Mouse (Mus musculus): Measurements from ENCODE around the gene Cped1. TPM values are rescaled to one million over a fixed set of nuclear protein-coding genes. Genes with fewer than 3 reads are reported as not detected.

Gene Cped1
- 4.0 and 5.0 TPM in 2 replicates for polyA plus RNA-seq (2015; fragmentation: Nextera tagmentation; extraction: Ambion mirVana)

DNA sequence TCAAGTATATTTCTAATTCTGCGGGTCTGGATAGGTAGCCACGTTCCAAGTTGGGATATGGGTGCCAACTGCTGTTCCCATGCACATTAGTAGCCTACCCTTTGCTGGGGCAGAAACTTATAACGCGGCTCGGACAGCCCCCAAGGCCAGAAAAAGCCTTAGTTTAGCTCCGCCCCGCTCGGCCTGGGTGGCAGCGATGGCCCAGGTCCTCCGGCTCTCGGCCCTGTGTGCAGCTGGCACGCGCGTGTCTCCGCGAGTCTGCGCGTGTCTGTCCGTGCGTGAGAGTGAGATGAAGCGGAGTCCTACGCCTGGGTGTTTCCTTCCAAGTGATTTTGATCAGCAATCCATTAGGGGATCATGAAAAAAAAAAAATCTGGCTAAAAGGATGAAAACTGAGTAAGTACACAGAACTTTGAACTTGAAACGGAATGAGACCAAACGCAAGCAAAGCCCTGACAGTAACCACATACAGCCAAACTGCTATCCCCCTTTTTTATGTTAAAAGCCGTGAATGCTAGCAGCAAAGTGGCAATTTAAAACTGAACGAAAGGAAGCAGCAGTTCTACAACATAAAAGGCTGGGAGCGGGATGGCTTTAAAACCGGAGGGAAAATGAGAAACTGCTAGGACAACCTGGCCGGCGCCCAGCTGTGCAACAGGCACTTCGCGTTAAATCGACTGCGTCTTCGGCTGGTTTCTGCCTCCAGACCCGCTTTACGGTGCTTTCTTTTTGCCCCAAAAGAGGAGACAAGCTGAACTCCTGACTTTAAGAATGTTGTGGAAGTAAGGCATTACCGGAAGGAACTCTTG, at the start of gene Cped1:
Gene Cped1 (plus strand): TSS at position 185 of the 809 bp plus-strand sequence.
- Histone ChIP-seq H3K27me3 (ENCODE audit: control insufficient read depth, insufficient read depth, low read depth, low read length) (peaks cover 21% of the 10 kb centered on the region), H3K4me2 (ENCODE audit: low read depth, low read length) (peak within 1 kb of the TSS; percentile 60), H3K36me3 (ENCODE audit: control insufficient read depth, insufficient read depth) (no peaks in the 10 kb centered on the region), H3K27ac (ENCODE audit: low read length) (peak within 1 kb of the TSS; percentile 21), H3K4me1 (ENCODE audit: control insufficient read depth, low read depth, low read length) (no peaks in the 10 kb centered on the region), H3K9me3 (replicated peaks; ENCODE audit: control insufficient read depth, low read length) (no peaks in the 10 kb centered on the region), H3K4me3 (ENCODE audit: low read depth, low read length) (peak within 1 kb of the TSS; percentile 47), H3K9ac (ENCODE audit: low read depth, low read length) (peak within 1 kb of the TSS; percentile 32)
- under 1% methylated on average over 38 of the region's 38 CpGs for WGBS (ENCODE audit: insufficient replicate concordance)
- ATAC-seq (ENCODE audit: low read depth), result peak; percentile 63

GRCm38 (mm10) chr6:21937981-21938635, 47.6 kb upstream of the Cped1 start:
- Histone ChIP-seq H3K4me2 (ENCODE audit: low read depth, low read length) (no peak overlapping the region), H3K9ac (ENCODE audit: low read depth, low read length) (no peak overlapping the region), H3K9me3 (replicated peaks; ENCODE audit: control insufficient read depth, low read length) (no peaks in the 10 kb centered on the region), H3K4me1 (ENCODE audit: control insufficient read depth, low read depth, low read length) (no peaks in the 10 kb centered on the region), H3K36me3 (ENCODE audit: control insufficient read depth, insufficient read depth) (no peaks in the 10 kb centered on the region), H3K27me3 (ENCODE audit: control insufficient read depth, insufficient read depth, low read depth, low read length) (no peaks in the 10 kb centered on the region), H3K27ac (ENCODE audit: low read length) (no peak overlapping the region), H3K4me3 (ENCODE audit: low read depth, low read length) (no peak overlapping the region)
- no peak for ATAC-seq (ENCODE audit: low read depth)
- WGBS (ENCODE audit: insufficient replicate concordance), result 61% methylated on average over 4 of the region's 4 CpGs

- H3K27me3 ChIP-seq (ENCODE audit: control insufficient read depth, insufficient read depth, low read depth, low read length), result no peaks in the 10 kb centered on the region
- H3K36me3 ChIP-seq (ENCODE audit: control insufficient read depth, insufficient read depth), result peaks cover 4% of the 10 kb centered on the region; the same call in 1 of the 2 replicates
- peak; percentile 93 for ATAC-seq (ENCODE audit: low read depth)
- no peaks in the 10 kb centered on the region for H3K9me3 ChIP-seq (replicated peaks; ENCODE audit: control insufficient read depth, low read length)
- under 1% methylated on average over 35 of the region's 35 CpGs for WGBS (ENCODE audit: insufficient replicate concordance)
- H3K9ac ChIP-seq (ENCODE audit: low read depth, low read length), result peak within 1 kb of the TSS; percentile 92
- peaks cover 9% of the 10 kb centered on the region for H3K4me1 ChIP-seq (ENCODE audit: control insufficient read depth, low read depth, low read length)
- H3K4me2 ChIP-seq (ENCODE audit: low read depth, low read length), result peak within 1 kb of the TSS; percentile 91
- peak within 1 kb of the TSS; percentile 98 for H3K27ac ChIP-seq (ENCODE audit: low read length)
- H3K4me3 ChIP-seq (ENCODE audit: low read depth, low read length), result peak within 1 kb of the TSS; percentile 81
Measured at GRCm38 (mm10) chr6:21949226-21949731, 36.4 kb upstream of the Cped1 start, which contains the start of gene Ing3. TSS of gene Ing3 (plus strand) at chr6:21949571.

DNA sequence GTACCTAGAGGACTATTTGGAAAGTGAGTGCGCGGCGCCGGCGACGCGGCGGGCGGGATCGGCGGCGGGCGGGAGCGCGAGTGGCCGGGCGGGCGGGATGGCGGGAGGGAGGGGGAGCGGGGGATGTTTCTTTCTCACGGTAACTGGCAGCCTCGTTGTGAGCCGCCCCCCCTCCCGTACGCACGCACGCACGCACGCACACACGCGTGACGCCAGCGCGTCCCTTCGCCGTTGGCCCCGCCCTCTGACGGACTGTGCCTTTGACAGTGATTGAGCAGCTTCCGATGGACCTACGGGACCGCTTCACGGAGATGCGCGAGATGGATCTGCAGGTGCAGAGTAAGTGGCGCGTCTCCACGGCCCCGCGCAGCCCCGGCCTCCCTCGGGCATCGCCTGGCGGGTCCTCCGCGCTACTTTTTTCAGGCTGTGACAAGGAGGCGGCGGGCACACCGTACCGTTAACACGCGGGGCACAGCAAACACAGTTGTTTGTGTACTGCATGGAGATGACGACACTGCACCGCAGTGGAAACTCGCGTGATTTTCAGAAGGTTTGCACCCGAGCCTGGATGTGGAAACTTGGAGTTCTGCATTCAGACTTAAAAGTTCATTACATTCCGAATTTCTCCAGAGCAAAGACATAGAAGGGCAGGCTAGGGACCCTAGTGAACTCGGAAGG, 35.8 kb upstream of the Cped1 start:
- Histone ChIP-seq H3K4me3 (ENCODE audit: low read depth, low read length) (peak overlapping the region; percentile 81), H3K9ac (ENCODE audit: low read depth, low read length) (peak overlapping the region; percentile 92), H3K27ac (ENCODE audit: low read length) (peak overlapping the region; percentile 98), H3K27me3 (ENCODE audit: control insufficient read depth, insufficient read depth, low read depth, low read length) (no peaks in the 10 kb centered on the region), H3K9me3 (replicated peaks; ENCODE audit: control insufficient read depth, low read length) (no peaks in the 10 kb centered on the region), H3K36me3 (ENCODE audit: control insufficient read depth, insufficient read depth) (peaks cover 4% of the 10 kb centered on the region; the same call in 1 of the 2 replicates), H3K4me1 (ENCODE audit: control insufficient read depth, low read depth, low read length) (peaks cover 9% of the 10 kb centered on the region), H3K4me2 (ENCODE audit: low read depth, low read length) (peak overlapping the region; percentile 91)
- peak; percentile 92 for ATAC-seq (ENCODE audit: low read depth)
- WGBS (ENCODE audit: insufficient replicate concordance), result under 1% methylated on average over 61 of the region's 68 CpGs

- Histone ChIP-seq H3K27me3 (ENCODE audit: control insufficient read depth, insufficient read depth, low read depth, low read length) (no peaks in the 10 kb centered on the region), H3K4me3 (ENCODE audit: low read depth, low read length) (peak overlapping the region; percentile 81), H3K36me3 (ENCODE audit: control insufficient read depth, insufficient read depth) (peaks cover 4% of the 10 kb centered on the region; the same call in 1 of the 2 replicates), H3K4me1 (ENCODE audit: control insufficient read depth, low read depth, low read length) (peaks cover 9% of the 10 kb centered on the region), H3K9me3 (replicated peaks; ENCODE audit: control insufficient read depth, low read length) (no peaks in the 10 kb centered on the region), H3K4me2 (ENCODE audit: low read depth, low read length) (peak overlapping the region; percentile 91), H3K27ac (ENCODE audit: low read length) (peak overlapping the region; percentile 98), H3K9ac (ENCODE audit: low read depth, low read length) (peak overlapping the region; percentile 92)
- WGBS (ENCODE audit: insufficient replicate concordance), result 62% methylated on average over 2 of the region's 2 CpGs
- no peak for ATAC-seq (ENCODE audit: low read depth)
Measured at GRCm38 (mm10) chr6:21950676-21951075, 35.0 kb upstream of the Cped1 start.

DNA sequence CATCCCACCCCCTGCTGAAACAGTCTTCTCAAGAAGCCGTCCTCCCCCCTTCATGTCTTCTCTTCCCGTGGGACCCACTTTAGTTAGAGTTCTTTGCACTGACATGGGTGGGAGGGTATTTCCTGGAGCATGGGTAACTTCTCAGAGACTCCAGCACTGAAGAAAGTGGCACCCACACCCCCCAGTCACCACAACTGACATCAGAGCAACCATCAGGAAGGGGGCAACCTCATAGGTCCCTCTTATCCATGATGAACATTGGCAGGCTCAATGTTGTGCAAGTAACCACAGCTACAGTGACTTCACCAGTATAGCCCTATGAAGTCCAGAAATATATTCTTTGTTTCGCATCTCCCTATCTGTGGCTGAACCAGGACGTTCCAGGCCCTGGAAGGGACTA, 30.2 kb upstream of the Cped1 start:
- no peak overlapping the region for H3K4me2 ChIP-seq (ENCODE audit: low read depth, low read length)
- H3K27me3 ChIP-seq (ENCODE audit: control insufficient read depth, insufficient read depth, low read depth, low read length), result no peaks in the 10 kb centered on the region
- no peak overlapping the region for H3K4me3 ChIP-seq (ENCODE audit: low read depth, low read length)
- no peak overlapping the region for H3K27ac ChIP-seq (ENCODE audit: low read length)
- 57% methylated on average over 4 of the region's 4 CpGs for WGBS (ENCODE audit: insufficient replicate concordance)
- ATAC-seq (ENCODE audit: low read depth), result no peak
- peaks cover 13% of the 10 kb centered on the region for H3K36me3 ChIP-seq (ENCODE audit: control insufficient read depth, insufficient read depth)
- H3K9me3 ChIP-seq (replicated peaks; ENCODE audit: control insufficient read depth, low read length), result no peaks in the 10 kb centered on the region
- H3K4me1 ChIP-seq (ENCODE audit: control insufficient read depth, low read depth, low read length), result peaks cover 6% of the 10 kb centered on the region
- H3K9ac ChIP-seq (ENCODE audit: low read depth, low read length), result no peak overlapping the region

GRCm38 (mm10) chr6:21958922-21959321, 26.8 kb upstream of the Cped1 start:
- H3K9ac ChIP-seq (ENCODE audit: low read depth, low read length), result no peak overlapping the region
- no peak overlapping the region for H3K4me3 ChIP-seq (ENCODE audit: low read depth, low read length)
- H3K36me3 ChIP-seq (ENCODE audit: control insufficient read depth, insufficient read depth), result peaks cover 9% of the 10 kb centered on the region
- no peaks in the 10 kb centered on the region for H3K27me3 ChIP-seq (ENCODE audit: control insufficient read depth, insufficient read depth, low read depth, low read length)
- 61% methylated on average over 4 of the region's 4 CpGs for WGBS (ENCODE audit: insufficient replicate concordance)
- no peaks in the 10 kb centered on the region for H3K9me3 ChIP-seq (replicated peaks; ENCODE audit: control insufficient read depth, low read length)
- peak; percentile 48; the same call in 1 of the 2 replicates for ATAC-seq (ENCODE audit: low read depth)
- H3K4me1 ChIP-seq (ENCODE audit: control insufficient read depth, low read depth, low read length), result no peaks in the 10 kb centered on the region; the same call in 1 of the 2 replicates
- H3K4me2 ChIP-seq (ENCODE audit: low read depth, low read length), result no peak overlapping the region
- peak overlapping the region; percentile 44 for H3K27ac ChIP-seq (ENCODE audit: low read length)

DNA sequence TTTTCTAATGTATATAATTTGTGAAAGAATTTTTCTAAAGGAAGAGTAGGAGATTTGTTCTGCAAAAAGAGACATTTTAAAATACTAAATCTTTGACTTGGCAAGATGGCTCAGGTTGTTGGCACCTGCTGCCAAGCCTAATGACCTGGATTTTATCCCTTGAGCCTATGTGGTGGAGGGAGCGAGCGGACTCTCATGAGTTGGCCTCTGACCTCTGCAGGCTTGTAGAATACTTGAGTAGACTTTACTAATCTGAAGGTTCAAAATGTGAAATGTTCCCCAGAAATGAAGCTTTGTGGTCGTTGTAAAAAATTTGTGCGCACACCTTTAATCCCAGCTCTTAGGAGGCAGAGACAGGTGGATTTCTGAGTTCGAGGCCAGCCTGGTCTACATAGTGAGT, 25.8 kb upstream of the Cped1 start:
- Histone ChIP-seq H3K36me3 (ENCODE audit: control insufficient read depth, insufficient read depth) (peaks cover 9% of the 10 kb centered on the region), H3K9me3 (replicated peaks; ENCODE audit: control insufficient read depth, low read length) (no peaks in the 10 kb centered on the region), H3K27me3 (ENCODE audit: control insufficient read depth, insufficient read depth, low read depth, low read length) (no peaks in the 10 kb centered on the region), H3K27ac (ENCODE audit: low read length) (no peak overlapping the region), H3K4me1 (ENCODE audit: control insufficient read depth, low read depth, low read length) (no peaks in the 10 kb centered on the region; the same call in 1 of the 2 replicates), H3K9ac (ENCODE audit: low read depth, low read length) (no peak overlapping the region), H3K4me3 (ENCODE audit: low read depth, low read length) (no peak overlapping the region), H3K4me2 (ENCODE audit: low read depth, low read length) (no peak overlapping the region)
- 84% methylated on average over 5 of the region's 5 CpGs for WGBS (ENCODE audit: insufficient replicate concordance)
- no peak for ATAC-seq (ENCODE audit: low read depth)
